Mouse (Mus musculus): ENCODE results near the gene Lcn5. TPM values are rescaled to one million over a fixed set of nuclear protein-coding genes. Genes with fewer than 3 reads are reported as not detected.

Gene Lcn5
- polyA plus RNA-seq, 1 experiment from 2014 or later: not detected

Other genes starting within 250 kb of the Lcn5 start
- gene Fut7, start 234.7 kb upstream of the Lcn5 start, polyA plus RNA-seq (2015; fragmentation: Nextera tagmentation; extraction: Ambion mirVana): 0.35 and 0.46 TPM in 2 replicates
- 5.4 and 5.8 TPM in 2 replicates for gene Abca2, start 229.2 kb upstream of the Lcn5 start, polyA plus RNA-seq (2015; fragmentation: Nextera tagmentation; extraction: Ambion mirVana)
- gene Clic3, start 201.1 kb upstream of the Lcn5 start, polyA plus RNA-seq (2015; fragmentation: Nextera tagmentation; extraction: Ambion mirVana): 8.0 and 17.9 TPM in 2 replicates
- 37.6 and 40.4 TPM in 2 replicates for gene Paxx, start 196.9 kb upstream of the Lcn5 start, polyA plus RNA-seq (2015; fragmentation: Nextera tagmentation; extraction: Ambion mirVana)
- 192 and 202 TPM in 2 replicates for gene Ptgds, start 187.9 kb upstream of the Lcn5 start, polyA plus RNA-seq (2015; fragmentation: Nextera tagmentation; extraction: Ambion mirVana)
- not detected in 2 replicates for gene Lcn12, start 164.0 kb upstream of the Lcn5 start, polyA plus RNA-seq (2015; fragmentation: Nextera tagmentation; extraction: Ambion mirVana)
- gene Fbxw5, start 157.2 kb upstream of the Lcn5 start, polyA plus RNA-seq (2015; fragmentation: Nextera tagmentation; extraction: Ambion mirVana): 92.1 and 97.8 TPM in 2 replicates
- gene C8g, start 156.2 kb upstream of the Lcn5 start, polyA plus RNA-seq (2015; fragmentation: Nextera tagmentation; extraction: Ambion mirVana): 3.9 and 4.3 TPM in 2 replicates
- 27.0 and 27.3 TPM in 2 replicates for gene Traf2, start 111.0 kb upstream of the Lcn5 start, polyA plus RNA-seq (2015; fragmentation: Nextera tagmentation; extraction: Ambion mirVana)
- gene Edf1, start 100.1 kb upstream of the Lcn5 start, polyA plus RNA-seq (2015; fragmentation: Nextera tagmentation; extraction: Ambion mirVana): 288 and 303 TPM in 2 replicates
- gene Mamdc4, start 83.1 kb upstream of the Lcn5 start, polyA plus RNA-seq (2015; fragmentation: Nextera tagmentation; extraction: Ambion mirVana): 2.7 and 19.0 TPM in 2 replicates
- gene Phpt1, start 82.7 kb upstream of the Lcn5 start, polyA plus RNA-seq (2015; fragmentation: Nextera tagmentation; extraction: Ambion mirVana): 180 and 190 TPM in 2 replicates
- gene Ajm1, start 76.2 kb upstream of the Lcn5 start, polyA plus RNA-seq (2015; fragmentation: Nextera tagmentation; extraction: Ambion mirVana): 0.05 and 0.10 TPM in 2 replicates
- gene Rabl6, start 49.4 kb upstream of the Lcn5 start, polyA plus RNA-seq (2015; fragmentation: Nextera tagmentation; extraction: Ambion mirVana): 42.7 and 48.9 TPM in 2 replicates
- 0.07 and 0.11 TPM in 2 replicates for gene Ccdc183, start 40.3 kb upstream of the Lcn5 start, polyA plus RNA-seq (2015; fragmentation: Nextera tagmentation; extraction: Ambion mirVana)
- 20.0 and 25.6 TPM in 2 replicates for gene Tmem141, start 35.9 kb upstream of the Lcn5 start, polyA plus RNA-seq (2015; fragmentation: Nextera tagmentation; extraction: Ambion mirVana)
- gene Fcna, start 29.9 kb upstream of the Lcn5 start, polyA plus RNA-seq (2015; fragmentation: Nextera tagmentation; extraction: Ambion mirVana): 3.6 and 6.3 TPM in 2 replicates
- not detected in 2 replicates for gene Lcn8, start 4.8 kb upstream of the Lcn5 start, polyA plus RNA-seq (2015; fragmentation: Nextera tagmentation; extraction: Ambion mirVana)
- not detected in 2 replicates for gene Lcn6, start 18.8 kb downstream of the Lcn5 start, polyA plus RNA-seq (2015; fragmentation: Nextera tagmentation; extraction: Ambion mirVana)
- not detected in 2 replicates for gene Lcn10, start 24.8 kb downstream of the Lcn5 start, polyA plus RNA-seq (2015; fragmentation: Nextera tagmentation; extraction: Ambion mirVana)
- not detected in 2 replicates for gene Obp2a, start 42.1 kb downstream of the Lcn5 start, polyA plus RNA-seq (2015; fragmentation: Nextera tagmentation; extraction: Ambion mirVana)
- gene Bmyc, start 48.8 kb downstream of the Lcn5 start, polyA plus RNA-seq (2015; fragmentation: Nextera tagmentation; extraction: Ambion mirVana): 42.3 and 45.4 TPM in 2 replicates
- not detected in 2 replicates for gene Obp2b, start 79.1 kb downstream of the Lcn5 start, polyA plus RNA-seq (2015; fragmentation: Nextera tagmentation; extraction: Ambion mirVana)
- gene Lcn3, start 107.6 kb downstream of the Lcn5 start, polyA plus RNA-seq (2015; fragmentation: Nextera tagmentation; extraction: Ambion mirVana): not detected in 2 replicates
- gene Lcn11, start 119.1 kb downstream of the Lcn5 start, polyA plus RNA-seq (2015; fragmentation: Nextera tagmentation; extraction: Ambion mirVana): not detected in 2 replicates
- gene Gm13539, start 124.3 kb downstream of the Lcn5 start, polyA plus RNA-seq (2015; fragmentation: Nextera tagmentation; extraction: Ambion mirVana): 0.26 TPM in 1 of 2 replicates, not detected in the other
- not detected in 2 replicates for gene Glt6d1, start 157.9 kb downstream of the Lcn5 start, polyA plus RNA-seq (2015; fragmentation: Nextera tagmentation; extraction: Ambion mirVana)
- gene Lcn9, start 165.2 kb downstream of the Lcn5 start, polyA plus RNA-seq (2015; fragmentation: Nextera tagmentation; extraction: Ambion mirVana): not detected in 2 replicates
- gene Sohlh1, start 189.3 kb downstream of the Lcn5 start, polyA plus RNA-seq (2015; fragmentation: Nextera tagmentation; extraction: Ambion mirVana): not detected in 2 replicates
- gene Kcnt1, start 205.8 kb downstream of the Lcn5 start, polyA plus RNA-seq (2015; fragmentation: Nextera tagmentation; extraction: Ambion mirVana): 0.13 TPM in 1 of 2 replicates, not detected in the other